Mouse (Mus musculus) hindbrain, embryonic 13.5 days (tissue): ENCODE measurements around the gene Pelo. TPM values are rescaled to one million over a fixed set of nuclear protein-coding genes. Genes with fewer than 3 reads are reported as not detected.

Experiments used
- ATAC-seq: fragments of 200-750 bp; cut with Nextera tagmentation; 2 replicates; pipeline ENCODE4 v1.8.0; 2017; ENCODE audit warnings: moderate TSS enrichment; ENCODE audit not compliant: low FRiP score
- H3K27ac ChIP-seq: fragments of 300-500 bp; sonication (generic); 2 replicates; pipeline ENCODE4 v1.5.1; 2015; ENCODE audit warnings: inconsistent platforms, mild to moderate bottlenecking, moderate library complexity
- H3K27me3 ChIP-seq: fragments of 300-500 bp; sonication (generic); 2 replicates; pipeline ENCODE4 v1.6.1; 2015; ENCODE audit warnings: mild to moderate bottlenecking, inconsistent platforms
- H3K36me3 ChIP-seq: fragments of 300-500 bp; sonication (generic); 2 replicates; pipeline ENCODE4 v1.6.1; 2015; ENCODE audit warnings: mild to moderate bottlenecking, inconsistent platforms
- H3K4me1 ChIP-seq: fragments of 300-500 bp; sonication (generic); replicated peaks from 2 replicates; pipeline ENCODE4 v1.6.1; 2015; ENCODE audit warnings: inconsistent platforms
- H3K4me2 ChIP-seq: fragments of 300-500 bp; sonication (generic); 2 replicates; pipeline ENCODE4 v1.6.1; 2015; ENCODE audit warnings: inconsistent platforms, mild to moderate bottlenecking, moderate library complexity
- H3K4me3 ChIP-seq: fragments of 300-500 bp; sonication (generic); 2 replicates; pipeline ENCODE4 v1.5.1; 2015; ENCODE audit warnings: mild to moderate bottlenecking, inconsistent platforms
- H3K9ac ChIP-seq: fragments of 300-500 bp; sonication (generic); 2 replicates; pipeline ENCODE4 v1.6.1; 2015; ENCODE audit warnings: mild to moderate bottlenecking, inconsistent platforms
- H3K9me3 ChIP-seq: fragments of 300-500 bp; sonication (generic); 2 replicates; pipeline ENCODE4 v1.6.1; 2016; ENCODE audit warnings: inconsistent platforms
- WGBS: fragments of 180-500 bp; shearing (Covaris S2); methylation state at CpG from one replicate; pipeline ENCODE4 v1.1.7; 2015; 5-methylcytosine and 5-hydroxymethylcytosine counted together
- polyA plus RNA-seq: library from polyadenylated mRNA; unstranded; fragments of >200 nt; fragmentation: Nextera tagmentation; extraction: Ambion mirVana; gene quantifications from 2 replicates; pipeline ENCODE4 v1.2.1, GENCODE M21; 2015

Gene Pelo
- 3.9 and 6.8 TPM in 2 replicates for polyA plus RNA-seq

DNA sequence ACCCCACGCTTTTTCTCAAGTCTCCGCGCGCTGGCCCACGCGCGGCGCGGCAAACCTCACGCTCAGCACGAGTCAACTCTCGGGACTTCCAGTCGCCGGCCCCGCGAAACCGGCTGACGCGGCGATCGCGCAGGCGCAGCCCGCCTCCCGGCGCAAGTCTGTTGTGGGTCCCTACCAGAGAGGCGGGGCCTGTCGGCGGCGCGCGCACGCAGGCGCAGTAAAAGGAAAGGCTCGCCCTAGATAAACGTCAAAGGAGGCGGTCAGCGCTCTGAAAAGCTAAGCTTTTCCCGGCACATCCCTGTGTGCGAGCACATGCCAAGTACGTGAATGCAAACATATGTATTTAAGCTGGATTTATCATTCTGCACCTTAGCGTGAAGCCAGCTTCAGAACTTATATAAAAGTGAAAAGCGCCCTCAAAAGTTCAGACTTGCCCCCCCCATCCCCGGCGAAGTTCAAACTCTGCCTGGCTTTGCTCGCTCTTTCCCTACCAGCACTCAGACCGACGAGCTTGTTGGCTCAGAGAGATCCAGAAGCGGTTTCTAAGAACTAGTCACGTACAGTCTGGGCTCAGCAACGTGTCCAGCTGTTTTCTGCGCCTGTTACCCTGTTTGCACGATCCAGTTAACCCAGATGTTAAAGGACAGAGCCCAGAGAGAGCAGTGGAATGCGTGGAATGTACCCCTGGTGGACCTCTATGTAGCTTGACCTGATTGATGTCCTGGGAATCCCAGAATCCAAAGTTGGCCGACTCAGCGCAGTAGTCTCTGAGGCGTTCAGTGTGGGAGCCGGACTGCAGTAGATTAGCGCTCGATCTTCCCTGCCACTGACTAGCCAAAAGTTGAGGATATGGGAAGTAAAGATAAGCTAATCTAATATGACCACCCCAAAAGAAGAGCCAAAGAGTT, at the start of gene Pelo:
Gene Pelo (minus strand): TSS at position 118 of the 908 bp plus-strand sequence.
- Histone ChIP-seq H3K9ac (peak within 1 kb of the TSS; percentile 83), H3K27ac (peak within 1 kb of the TSS; percentile 75), H3K4me3 (peak within 1 kb of the TSS; percentile 65), H3K27me3 (no peaks in the 10 kb centered on the region), H3K4me1 (peaks cover 24% of the 10 kb centered on the region), H3K9me3 (no peaks in the 10 kb centered on the region), H3K4me2 (peak within 1 kb of the TSS; percentile 98), H3K36me3 (peaks cover 23% of the 10 kb centered on the region)
- peak; percentile 98 for ATAC-seq
- under 1% methylated on average over 60 of the region's 60 CpGs for WGBS

DNA sequence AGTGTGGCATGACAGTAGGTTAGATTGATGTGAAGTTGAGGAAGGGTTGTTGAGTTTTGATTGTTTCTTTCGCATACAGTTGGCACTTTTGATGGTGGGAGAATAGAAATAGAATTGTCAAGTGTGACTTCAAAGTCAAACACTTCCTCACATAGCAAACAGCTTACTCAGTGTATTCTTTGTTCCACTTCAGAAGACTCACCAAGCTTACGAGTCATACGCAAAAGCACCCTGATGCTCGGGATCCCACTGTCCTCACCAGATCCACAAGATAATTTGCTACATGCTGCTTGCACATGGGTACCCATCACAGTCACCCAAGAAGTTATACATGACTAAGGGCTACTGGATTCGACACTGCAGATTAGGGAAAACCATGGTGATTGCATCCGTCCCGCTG, 48.5 kb upstream of the Pelo start:
- no peaks in the 10 kb centered on the region for H3K36me3 ChIP-seq
- H3K27ac ChIP-seq, result no peak overlapping the region
- H3K4me3 ChIP-seq, result no peak overlapping the region
- no peak for ATAC-seq
- H3K9ac ChIP-seq, result no peak overlapping the region
- no peak overlapping the region for H3K4me2 ChIP-seq
- no peaks in the 10 kb centered on the region for H3K27me3 ChIP-seq
- no peaks in the 10 kb centered on the region for H3K9me3 ChIP-seq
- WGBS, result 91% methylated on average over 7 of the region's 7 CpGs
- no peaks in the 10 kb centered on the region for H3K4me1 ChIP-seq

DNA sequence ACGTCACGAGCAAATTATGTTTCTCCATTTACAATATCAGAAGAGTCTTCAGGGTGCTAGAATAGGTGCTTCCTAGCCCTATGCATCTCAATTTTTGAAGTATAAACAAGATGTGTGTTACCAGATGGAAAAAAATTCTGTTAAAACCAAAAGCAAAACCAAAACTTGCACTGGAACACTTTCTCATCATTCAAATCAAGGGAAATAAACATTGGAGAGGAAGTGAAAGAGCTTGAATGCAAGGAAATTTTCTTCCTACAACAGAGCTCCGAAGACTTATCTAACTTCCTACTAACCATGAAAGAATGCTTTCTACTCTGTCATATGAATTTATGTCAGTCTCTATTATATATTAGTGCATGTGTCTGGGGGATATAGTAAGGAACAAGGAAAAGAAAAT, 46.8 kb upstream of the Pelo start:
- H3K9ac ChIP-seq, result no peak overlapping the region
- H3K27me3 ChIP-seq, result no peaks in the 10 kb centered on the region
- ATAC-seq, result no peak
- no peak overlapping the region for H3K4me3 ChIP-seq
- no peaks in the 10 kb centered on the region for H3K36me3 ChIP-seq
- WGBS, result 92% methylated on average over 3 of the region's 3 CpGs
- H3K4me1 ChIP-seq, result no peaks in the 10 kb centered on the region
- no peak overlapping the region for H3K4me2 ChIP-seq
- H3K27ac ChIP-seq, result no peak overlapping the region
- H3K9me3 ChIP-seq, result no peaks in the 10 kb centered on the region

DNA sequence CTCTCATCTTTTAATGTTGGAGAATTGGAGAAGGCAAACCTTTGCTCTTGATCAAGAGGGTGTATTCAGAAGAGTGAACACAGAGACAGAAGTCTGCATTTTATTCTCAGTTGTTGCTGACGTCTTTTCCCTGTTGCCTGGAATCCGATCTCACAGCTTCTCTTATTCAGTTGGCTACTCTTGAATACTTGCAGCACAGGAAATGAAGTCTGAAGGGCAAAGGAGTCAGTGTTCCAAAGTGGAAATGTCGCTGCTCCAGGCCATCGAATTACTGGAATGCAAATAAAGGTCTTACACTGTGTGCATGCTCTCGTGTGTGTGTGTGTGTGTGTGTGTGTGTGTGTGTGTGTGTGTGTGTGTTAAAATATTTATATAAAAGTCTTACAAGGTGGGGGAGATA, 42.4 kb upstream of the Pelo start:
- no peaks in the 10 kb centered on the region for H3K9me3 ChIP-seq
- H3K4me3 ChIP-seq, result no peak overlapping the region
- no peaks in the 10 kb centered on the region for H3K36me3 ChIP-seq
- H3K27ac ChIP-seq, result no peak overlapping the region
- WGBS, result 38% methylated on average over 5 of the region's 5 CpGs
- no peak for ATAC-seq
- H3K4me2 ChIP-seq, result no peak overlapping the region
- H3K27me3 ChIP-seq, result no peaks in the 10 kb centered on the region
- no peak overlapping the region for H3K9ac ChIP-seq
- H3K4me1 ChIP-seq, result no peaks in the 10 kb centered on the region

DNA sequence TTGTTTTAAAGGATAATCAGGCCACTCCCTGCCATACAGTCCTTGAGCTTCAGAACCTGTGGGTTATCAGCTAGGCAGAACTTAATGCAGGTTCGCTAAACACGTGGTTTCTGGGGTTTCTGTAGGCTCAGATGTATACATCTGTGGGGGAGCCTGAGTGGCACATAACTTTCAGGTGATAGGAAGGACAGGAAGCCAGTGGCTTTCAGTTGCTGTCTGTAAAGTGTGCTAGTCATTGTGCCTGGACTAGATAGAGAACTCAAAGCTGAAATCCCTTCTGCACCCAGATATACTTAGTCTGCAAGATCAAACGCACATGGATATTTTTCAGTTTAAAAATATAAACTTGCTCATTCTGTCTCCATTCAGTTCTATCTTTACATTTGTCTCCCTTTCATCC, 41.4 kb upstream of the Pelo start:
- Histone ChIP-seq H3K4me2 (no peak overlapping the region), H3K27ac (no peak overlapping the region), H3K9ac (no peak overlapping the region), H3K4me3 (no peak overlapping the region), H3K9me3 (no peaks in the 10 kb centered on the region), H3K36me3 (no peaks in the 10 kb centered on the region), H3K4me1 (no peaks in the 10 kb centered on the region), H3K27me3 (no peaks in the 10 kb centered on the region)
- ATAC-seq, result no peak
- WGBS, result 86% methylated on average over 3 of the region's 3 CpGs

DNA sequence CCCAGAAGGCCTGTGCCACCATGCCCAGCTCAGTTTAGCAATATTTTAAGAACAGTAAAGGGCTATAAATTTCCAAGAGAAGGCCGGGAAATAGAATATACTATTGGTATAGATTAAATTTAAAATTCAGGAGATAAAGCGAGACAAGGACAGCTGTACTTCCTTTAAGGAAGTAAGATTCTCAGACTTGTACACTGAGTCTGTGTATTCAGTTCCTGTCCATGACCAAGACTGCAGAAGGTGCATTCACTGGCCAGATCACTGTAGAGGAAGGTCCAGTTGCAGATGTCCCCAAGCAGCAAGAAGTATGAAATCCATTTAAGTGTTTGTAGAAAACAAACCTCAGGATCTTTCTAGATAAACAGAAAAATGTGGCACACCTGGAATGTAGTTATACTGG, 40.0 kb upstream of the Pelo start:
- WGBS, result 87% methylated on average over 2 of the region's 2 CpGs
- H3K4me3 ChIP-seq, result no peak overlapping the region
- H3K9ac ChIP-seq, result no peak overlapping the region
- H3K9me3 ChIP-seq, result no peaks in the 10 kb centered on the region
- H3K4me2 ChIP-seq, result no peak overlapping the region
- no peaks in the 10 kb centered on the region for H3K27me3 ChIP-seq
- no peaks in the 10 kb centered on the region for H3K36me3 ChIP-seq
- H3K27ac ChIP-seq, result no peak overlapping the region
- H3K4me1 ChIP-seq, result no peaks in the 10 kb centered on the region
- no peak for ATAC-seq

DNA sequence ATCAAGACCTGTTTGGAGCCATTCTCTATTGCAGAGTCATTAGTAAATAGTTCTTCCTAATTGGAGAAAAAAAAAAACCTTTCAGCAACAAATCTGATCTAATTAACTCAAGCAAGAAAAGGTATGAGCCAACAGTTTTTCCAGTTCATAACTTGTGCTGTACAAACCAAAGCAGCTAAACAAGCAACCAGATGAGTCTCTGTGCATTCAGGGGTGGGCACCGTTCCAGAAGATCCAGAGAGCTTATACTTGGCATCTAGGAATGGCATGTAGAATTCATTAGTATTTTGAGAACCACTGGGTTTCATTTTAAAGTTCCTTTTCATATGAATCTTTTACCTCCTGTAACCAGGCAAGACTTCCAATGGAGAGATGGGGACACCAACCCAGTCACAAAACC, 37.8 kb upstream of the Pelo start:
- no peak overlapping the region for H3K27ac ChIP-seq

DNA sequence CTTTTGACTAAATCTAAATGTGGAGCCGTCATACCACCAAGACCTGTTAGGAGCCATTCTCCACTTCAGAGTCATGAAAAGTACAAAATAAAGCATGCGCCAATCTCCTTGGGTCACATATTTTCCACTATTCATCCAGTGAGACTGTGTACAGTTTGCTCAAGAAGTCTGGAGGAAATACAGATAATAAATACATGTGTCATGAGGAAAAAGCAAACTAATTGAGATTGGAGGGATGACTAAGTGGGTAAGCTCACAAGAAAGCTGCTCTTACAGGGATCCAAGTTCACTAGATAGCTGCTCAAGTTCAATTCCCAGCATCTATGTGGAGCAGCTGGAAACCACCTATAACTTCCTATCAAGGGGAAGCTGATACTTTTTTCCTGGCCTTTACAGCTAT, 36.5 kb upstream of the Pelo start:
- no peak for ATAC-seq
- H3K4me3 ChIP-seq, result no peak overlapping the region
- WGBS, result 95% methylated on average over 2 of the region's 2 CpGs
- no peak overlapping the region for H3K9ac ChIP-seq
- no peaks in the 10 kb centered on the region for H3K9me3 ChIP-seq
- H3K27ac ChIP-seq, result no peak overlapping the region
- H3K36me3 ChIP-seq, result no peaks in the 10 kb centered on the region
- no peak overlapping the region for H3K4me2 ChIP-seq
- no peaks in the 10 kb centered on the region for H3K4me1 ChIP-seq
- no peaks in the 10 kb centered on the region for H3K27me3 ChIP-seq

More for the DNA sequence above, 37.8 kb upstream of the Pelo start:
- no peak overlapping the region for H3K9ac ChIP-seq
- ATAC-seq, result no peak
- H3K4me2 ChIP-seq, result no peak overlapping the region
- H3K36me3 ChIP-seq, result no peaks in the 10 kb centered on the region
- H3K9me3 ChIP-seq, result no peaks in the 10 kb centered on the region
- H3K27me3 ChIP-seq, result no peaks in the 10 kb centered on the region
- no peak overlapping the region for H3K4me3 ChIP-seq
- H3K4me1 ChIP-seq, result no peaks in the 10 kb centered on the region
- WGBS, result 89% methylated on average over 1 of the region's 1 CpGs

DNA sequence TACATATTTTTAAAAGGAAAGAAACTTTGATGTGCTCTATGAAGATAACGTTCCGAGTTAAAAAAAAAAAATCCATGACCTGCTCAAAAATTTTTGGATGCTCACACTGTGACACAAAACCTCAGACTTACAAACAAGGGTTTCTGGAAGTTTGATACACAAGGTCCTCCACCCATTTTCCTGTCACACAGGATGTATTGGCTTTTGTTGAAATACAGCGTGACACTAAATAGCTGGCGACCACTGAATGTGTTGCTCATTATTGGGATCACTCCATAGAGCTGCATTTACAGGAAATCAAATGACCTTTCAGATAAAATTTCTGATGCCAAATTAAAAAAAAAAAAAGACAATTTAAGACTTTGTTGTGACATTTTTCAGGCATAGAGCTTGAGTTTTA, 35.1 kb upstream of the Pelo start:
- H3K27ac ChIP-seq, result no peak overlapping the region
- no peaks in the 10 kb centered on the region for H3K36me3 ChIP-seq
- H3K9me3 ChIP-seq, result no peaks in the 10 kb centered on the region
- 92% methylated on average over 4 of the region's 4 CpGs for WGBS
- H3K4me1 ChIP-seq, result no peaks in the 10 kb centered on the region
- no peaks in the 10 kb centered on the region for H3K27me3 ChIP-seq
- H3K4me2 ChIP-seq, result no peak overlapping the region
- no peak overlapping the region for H3K9ac ChIP-seq
- no peak for ATAC-seq
- H3K4me3 ChIP-seq, result no peak overlapping the region

DNA sequence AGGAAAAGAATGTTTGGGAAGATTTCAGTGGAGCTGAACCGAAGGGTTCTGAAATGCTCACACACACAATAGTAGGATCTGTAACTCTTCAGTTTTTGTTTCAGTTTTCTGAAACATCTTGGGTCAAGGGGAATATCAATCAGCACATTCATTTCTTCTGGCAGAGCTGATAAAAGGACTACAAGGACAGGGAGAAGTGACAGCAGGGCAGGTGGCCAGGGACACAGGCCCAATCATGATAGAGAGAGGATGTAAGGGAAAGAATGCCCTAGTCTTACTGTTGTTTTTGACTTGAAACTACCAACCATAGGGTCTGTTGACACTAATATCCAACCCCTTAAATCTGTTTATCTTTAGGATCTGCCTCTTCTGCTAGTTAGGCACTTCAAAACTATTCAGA, 34.5 kb upstream of the Pelo start:
- no peaks in the 10 kb centered on the region for H3K4me1 ChIP-seq
- no peak overlapping the region for H3K9ac ChIP-seq
- no peaks in the 10 kb centered on the region for H3K27me3 ChIP-seq
- H3K4me3 ChIP-seq, result no peak overlapping the region
- no peaks in the 10 kb centered on the region for H3K9me3 ChIP-seq
- WGBS, result 84% methylated on average over 1 of the region's 1 CpGs
- H3K36me3 ChIP-seq, result no peaks in the 10 kb centered on the region
- no peak for ATAC-seq
- H3K4me2 ChIP-seq, result no peak overlapping the region
- H3K27ac ChIP-seq, result no peak overlapping the region

DNA sequence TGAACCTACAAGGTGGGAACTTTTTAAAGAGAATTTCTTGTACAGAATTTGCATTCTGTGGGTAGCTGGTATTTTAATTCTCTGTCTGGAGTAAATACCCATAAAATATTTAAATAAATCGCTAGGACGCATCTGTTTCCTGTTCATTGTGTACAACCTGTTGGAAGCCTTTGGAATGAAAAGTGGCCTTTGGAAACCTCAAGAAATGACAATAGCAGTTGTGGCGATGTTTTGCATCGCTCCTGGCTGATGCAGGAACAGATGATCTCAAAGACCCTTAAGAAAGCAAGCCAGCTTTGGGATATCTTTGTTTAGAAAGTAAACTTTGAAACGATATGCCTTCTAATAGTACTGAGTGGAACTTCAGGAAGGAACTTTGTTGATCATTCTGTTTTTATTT, 28.8 kb upstream of the Pelo start:
- H3K4me1 ChIP-seq, result no peaks in the 10 kb centered on the region
- no peak overlapping the region for H3K4me3 ChIP-seq
- 60% methylated on average over 5 of the region's 5 CpGs for WGBS

DNA sequence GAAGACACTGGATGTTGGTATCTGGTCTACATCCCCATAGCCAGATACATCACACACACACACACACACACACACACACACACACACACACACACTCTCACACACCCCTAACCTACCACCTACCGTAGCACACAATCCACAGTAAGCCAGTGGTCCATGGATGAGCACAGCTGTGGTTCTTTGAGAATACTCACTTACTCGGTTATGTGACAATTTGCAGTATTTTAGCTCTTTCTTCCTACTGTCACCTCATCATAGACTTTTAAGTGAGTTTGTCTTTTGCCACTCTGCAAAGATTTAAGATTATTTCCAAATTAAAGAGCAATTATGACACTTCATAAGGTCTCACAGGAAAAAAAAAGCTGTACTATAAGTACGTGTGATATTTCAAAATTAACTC, 28.2 kb upstream of the Pelo start:
- WGBS, result 87% methylated on average over 3 of the region's 3 CpGs
- no peak overlapping the region for H3K27ac ChIP-seq
- no peaks in the 10 kb centered on the region for H3K36me3 ChIP-seq
- H3K9me3 ChIP-seq, result no peaks in the 10 kb centered on the region
- ATAC-seq, result no peak
- no peak overlapping the region for H3K9ac ChIP-seq
- no peak overlapping the region for H3K4me2 ChIP-seq
- H3K4me3 ChIP-seq, result no peak overlapping the region
- no peaks in the 10 kb centered on the region for H3K4me1 ChIP-seq
- H3K27me3 ChIP-seq, result no peaks in the 10 kb centered on the region

More for the DNA sequence above, 28.8 kb upstream of the Pelo start:
- no peaks in the 10 kb centered on the region for H3K27me3 ChIP-seq
- H3K9me3 ChIP-seq, result no peaks in the 10 kb centered on the region
- no peak for ATAC-seq
- no peaks in the 10 kb centered on the region for H3K36me3 ChIP-seq
- no peak overlapping the region for H3K9ac ChIP-seq
- no peak overlapping the region for H3K27ac ChIP-seq
- H3K4me2 ChIP-seq, result no peak overlapping the region

DNA sequence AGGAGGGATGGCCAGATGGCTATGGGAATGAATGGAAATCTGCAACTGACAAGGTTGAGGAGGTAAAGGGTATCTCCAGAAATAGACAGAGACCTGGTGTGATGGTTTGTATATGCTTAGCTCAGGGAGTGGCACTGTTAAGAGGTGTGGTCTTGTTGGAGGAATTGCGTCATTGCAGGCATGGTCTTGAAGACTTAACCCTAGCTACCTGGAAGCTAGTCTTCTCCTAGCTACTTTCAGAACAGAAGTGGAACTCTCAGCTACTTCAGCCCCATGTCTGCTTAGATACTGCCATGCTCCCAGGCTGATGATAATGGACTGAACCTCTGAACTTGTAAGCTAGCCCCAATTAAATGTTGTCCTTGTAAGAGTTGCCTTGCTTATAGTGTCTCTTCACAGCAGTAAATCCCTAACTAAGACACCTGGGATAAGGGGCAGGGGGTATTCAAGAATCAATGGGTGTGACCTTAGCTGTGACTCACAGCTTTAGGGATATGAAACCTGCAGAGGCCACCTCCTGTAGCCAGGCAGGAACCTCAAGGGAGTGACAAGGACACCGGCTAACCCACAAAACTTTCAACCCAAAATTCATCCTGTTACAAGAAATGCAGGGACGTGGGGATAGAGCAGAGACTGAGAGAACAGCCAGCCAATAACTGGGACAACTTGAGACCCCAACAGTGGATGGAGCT, 27.1 kb upstream of the Pelo start:
- Histone ChIP-seq H3K4me1 (no peaks in the 10 kb centered on the region), H3K27me3 (no peaks in the 10 kb centered on the region), H3K4me3 (no peak overlapping the region), H3K9ac (no peak overlapping the region), H3K36me3 (no peaks in the 10 kb centered on the region), H3K27ac (no peak overlapping the region), H3K9me3 (no peaks in the 10 kb centered on the region), H3K4me2 (no peak overlapping the region)
- WGBS, result 85% methylated on average over 3 of the region's 3 CpGs
- no peak for ATAC-seq
